Mouse (Mus musculus): ENCODE data around the gene Cd19.

GRCm38 (mm10) chr7:126436851-126437250 is 22.2 kb upstream of the Cd19 start:
- TF ChIP-seq CTCF (IDR thresholded peaks at IDR 0.05; ENCODE audit: low read depth, low read length) (peak; percentile 96), TAL1 (conservative IDR thresholded peaks at IDR 0.05; ENCODE audit: low read depth, low read length) (no peak), POLR2AphosphoS5 (IDR thresholded peaks at IDR 0.05; ENCODE audit: insufficient replicate concordance, low read depth, low read length) (no peak)
